ENCODE assay signal across 12 mouse cellular contexts in genomic region chr10:12798248-12798647, GRCm38 (mm10).
"Had no signal": no experiment of that assay in that cellular context is flagged by ENCODE, and none has a peak within 500 bp of the region (broad histone marks: within the 10 kb centered on the region; RNA-seq: fewer than 3 reads in every experiment).

No protein-coding gene starts in this region.

- H3K36me3 ChIP-seq: limb, embryonic 12.5 days; midbrain, embryonic 10.5 days had no signal

- H3K27me3 ChIP-seq: limb, embryonic 12.5 days had no signal

- H3K9me3 ChIP-seq: limb, embryonic 12.5 days; midbrain, embryonic 10.5 days had no signal

- DNase-seq: liver; lung, adult 18-20 months; lung, postnatal 4 days; right cerebral cortex, postnatal 25 days; thymus, postnatal 4 days had no signal

- H3K9ac ChIP-seq: limb, embryonic 12.5 days; liver, embryonic 14.5 days had no signal

- H3K27ac ChIP-seq: layer of hippocampus, adult 2 months; limb, embryonic 12.5 days; liver, embryonic 14.5 days; midbrain, embryonic 10.5 days; stomach, postnatal 0 days had no signal

- H3K4me3 ChIP-seq: layer of hippocampus, adult 2 months; limb, embryonic 12.5 days; midbrain, embryonic 10.5 days had no signal

- H3K4me2 ChIP-seq: limb, embryonic 12.5 days had no signal

- ATAC-seq: intestine, postnatal 0 days; midbrain, embryonic 16.5 days had no signal
